Mouse (Mus musculus) forebrain, postnatal 0 days (tissue): Measurements from ENCODE around the gene Runx2. TPM values are rescaled to one million over a fixed set of nuclear protein-coding genes. Genes with fewer than 3 reads are reported as not detected.

ENCODE experiments used
- ATAC-seq: fragments of 200-750 bp; cut with Nextera tagmentation; 2 replicates; pipeline ENCODE4 v1.8.0; 2017; ENCODE audit warnings: mild to moderate bottlenecking, moderate library complexity
- DNase-seq: peaks from one replicate; pipeline ENCODE4 v3.0.0-alpha.2; 2015
- H3K27ac ChIP-seq: fragments of 300-500 bp; sonication (generic); 2 replicates; pipeline ENCODE4 v1.5.1; 2014; ENCODE audit warnings: low read depth, mild to moderate bottlenecking, antibody characterized with exemption, low read length, moderate library complexity, mixed read lengths
- H3K27me3 ChIP-seq: fragments of 300-500 bp; sonication (generic); 2 replicates; pipeline ENCODE4 v1.6.1; 2014; ENCODE audit warnings: mild to moderate bottlenecking, low read length, mixed read lengths; ENCODE audit not compliant: insufficient read depth
- H3K36me3 ChIP-seq: fragments of 300-500 bp; sonication (generic); 2 replicates; pipeline ENCODE4 v1.6.1; 2014; ENCODE audit warnings: mild to moderate bottlenecking, moderate library complexity; ENCODE audit not compliant: insufficient read depth
- H3K4me1 ChIP-seq: fragments of 300-500 bp; sonication (generic); 2 replicates; pipeline ENCODE4 v1.6.1; 2014; ENCODE audit warnings: antibody characterized with exemption; ENCODE audit not compliant: insufficient read depth
- H3K4me2 ChIP-seq: fragments of 300-500 bp; sonication (generic); 2 replicates; pipeline ENCODE4 v1.6.1; 2014; ENCODE audit warnings: low read depth, mild to moderate bottlenecking, moderate library complexity
- H3K4me3 ChIP-seq: fragments of 300-500 bp; sonication (generic); 2 replicates; pipeline ENCODE4 v1.5.1; 2014; ENCODE audit warnings: low read depth, low read length, mixed read lengths
- H3K9ac ChIP-seq: fragments of 300-500 bp; sonication (generic); 2 replicates; pipeline ENCODE4 v1.6.1; 2014; ENCODE audit warnings: mild to moderate bottlenecking
- H3K9me3 ChIP-seq: fragments of 300-500 bp; sonication (generic); 2 replicates; pipeline ENCODE4 v1.6.1; 2016; ENCODE audit warnings: low read length
- CTCF ChIP-seq: sonication (generic); IDR thresholded peaks from 2 replicates; pipeline ENCODE4 v1.5.1; 2016; ENCODE audit warnings: antibody characterized with exemption, control low read depth, low read depth
- WGBS: fragments of 180-500 bp; shearing (Covaris S2); extraction: QIAGEN DNeasy Blood & Tissue Kit; methylation state at CpG from one replicate; pipeline ENCODE4 v1.1.7; 2014; 5-methylcytosine and 5-hydroxymethylcytosine counted together
- polyA plus RNA-seq: library from polyadenylated mRNA; unstranded; fragments of >200 nt; fragmentation: Nextera tagmentation; extraction: Ambion mirVana; gene quantifications from 2 replicates; pipeline ENCODE4 v1.2.1, GENCODE M21; 2015
- total RNA-seq: library from RNA; depleted of rRNA; stranded (reverse); fragments of >200 nt; gene quantifications from 2 replicates; pipeline ENCODE4 v1.2.3, GENCODE M21; 2014

Gene Runx2
- total and polyA plus RNA-seq, 2 experiments from 2014 or later = 0.77 to 5.7 TPM

DNA sequence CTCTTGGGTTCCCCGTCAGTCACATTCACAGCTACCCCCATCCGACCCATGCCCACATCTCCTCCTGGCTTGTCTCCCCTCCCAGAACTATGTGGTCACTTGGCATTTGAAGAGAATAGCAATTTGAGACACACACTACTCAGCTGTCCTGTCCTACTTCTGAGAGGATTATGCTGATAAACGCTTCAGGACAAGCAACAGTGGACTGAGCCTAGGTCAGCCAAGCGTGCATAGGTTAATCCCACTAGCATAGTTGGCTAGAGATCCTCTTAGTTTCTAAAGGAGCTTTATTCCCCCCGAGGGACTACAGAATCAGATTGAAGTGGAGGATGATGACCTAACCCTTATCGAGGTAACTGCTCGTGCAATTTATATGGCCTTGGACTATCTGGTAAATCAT, 162.5 kb downstream of the Runx2 start:
- DNase-seq = no peak
- Histone ChIP-seq H3K27me3 (no peaks in the 10 kb centered on the region), H3K9ac (no peak overlapping the region), H3K4me3 (no peak overlapping the region), H3K27ac (no peak overlapping the region), H3K4me2 (no peak overlapping the region), H3K4me1 (no peaks in the 10 kb centered on the region), H3K36me3 (no peaks in the 10 kb centered on the region), H3K9me3 (no peaks in the 10 kb centered on the region)
- WGBS = 60% methylated on average over 7 of the region's 7 CpGs
- ATAC-seq = no peak
- TF ChIP-seq CTCF = no peak

DNA sequence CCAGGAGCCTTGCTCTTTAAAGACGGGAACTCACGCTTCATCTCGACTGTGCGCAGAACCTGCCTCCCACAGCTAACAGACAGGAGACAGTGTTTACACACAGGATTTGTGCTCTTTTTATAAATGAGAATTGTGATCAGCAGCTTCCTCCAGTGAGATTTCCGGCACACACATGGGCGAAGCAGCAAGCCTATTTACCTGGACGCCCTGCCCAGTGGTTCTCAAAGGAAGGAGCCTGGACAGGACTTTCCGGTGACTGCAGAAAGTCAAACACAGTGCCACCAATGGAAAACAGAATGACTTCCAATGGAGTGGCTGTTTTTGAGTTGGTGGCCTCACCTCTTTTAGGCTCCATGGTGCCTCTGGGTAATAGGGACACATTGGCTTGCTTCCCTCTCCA, 163.0 kb downstream of the Runx2 start:
- no peaks in the 10 kb centered on the region for H3K36me3 ChIP-seq
- no peaks in the 10 kb centered on the region for H3K9me3 ChIP-seq
- ATAC-seq (no peak), DNase-seq (no peak)
- TF ChIP-seq CTCF = no peak
- no peaks in the 10 kb centered on the region for H3K4me1 ChIP-seq
- no peaks in the 10 kb centered on the region for H3K27me3 ChIP-seq
- no peak overlapping the region for H3K4me2 ChIP-seq
- no peak overlapping the region for H3K4me3 ChIP-seq
- no peak overlapping the region for H3K9ac ChIP-seq
- H3K27ac ChIP-seq = no peak overlapping the region
- 88% methylated on average over 8 of the region's 8 CpGs for WGBS

DNA sequence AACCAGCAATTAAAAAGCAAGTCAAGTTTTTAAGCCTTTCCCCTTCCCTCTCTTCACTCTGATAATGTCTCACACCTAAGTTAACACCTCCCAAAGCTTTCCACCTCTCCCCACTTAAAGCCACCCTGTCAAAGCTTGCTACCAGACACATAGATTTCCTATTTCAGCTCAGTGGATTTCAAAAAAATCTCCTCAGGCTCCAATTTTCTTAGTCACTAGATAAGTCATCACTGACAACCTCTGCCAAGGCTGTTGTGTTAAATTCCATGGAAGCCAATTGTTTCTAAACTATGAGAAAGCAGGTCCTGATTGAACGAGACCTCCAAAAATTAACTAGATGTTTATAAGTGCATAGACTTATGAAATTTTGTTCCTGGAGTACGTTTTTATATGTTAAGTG, 164.2 kb downstream of the Runx2 start:
- H3K9me3 ChIP-seq = no peaks in the 10 kb centered on the region
- DNase-seq (no peak), ATAC-seq (no peak)
- no peaks in the 10 kb centered on the region for H3K27me3 ChIP-seq
- no peak overlapping the region for H3K4me2 ChIP-seq
- no peak overlapping the region for H3K27ac ChIP-seq
- 78% methylated on average over 2 of the region's 2 CpGs for WGBS
- H3K9ac ChIP-seq = no peak overlapping the region
- H3K36me3 ChIP-seq = no peaks in the 10 kb centered on the region
- TF ChIP-seq CTCF = no peak
- H3K4me3 ChIP-seq = no peak overlapping the region
- no peaks in the 10 kb centered on the region for H3K4me1 ChIP-seq

DNA sequence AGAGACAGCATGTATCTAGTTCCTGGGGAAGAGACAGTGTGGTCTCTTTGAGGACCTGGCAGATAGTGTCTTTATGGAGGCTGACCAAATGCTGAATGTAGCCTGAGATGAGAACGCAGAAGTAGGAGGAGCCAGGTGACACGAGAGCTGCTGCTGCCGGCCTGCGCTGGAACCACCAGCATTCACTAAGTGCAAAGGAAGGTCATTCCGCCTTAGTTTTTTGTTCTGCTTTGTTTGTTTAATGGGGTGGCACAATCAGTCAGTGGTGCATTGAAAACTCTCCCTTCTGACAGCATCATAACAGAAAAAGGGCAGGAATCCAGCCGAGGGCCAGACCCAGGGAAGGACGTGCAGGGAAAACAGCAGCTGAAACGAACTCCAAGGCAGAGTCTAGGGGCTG, 165.5 kb downstream of the Runx2 start:
- WGBS = 20% methylated on average over 8 of the region's 8 CpGs
- Histone ChIP-seq H3K27ac (no peak overlapping the region), H3K4me3 (no peak overlapping the region), H3K9ac (no peak overlapping the region), H3K9me3 (no peaks in the 10 kb centered on the region), H3K4me1 (no peaks in the 10 kb centered on the region), H3K27me3 (no peaks in the 10 kb centered on the region), H3K4me2 (no peak overlapping the region), H3K36me3 (no peaks in the 10 kb centered on the region)
- DNase-seq = no peak
- no peak for ATAC-seq
- TF ChIP-seq CTCF = no peak

DNA sequence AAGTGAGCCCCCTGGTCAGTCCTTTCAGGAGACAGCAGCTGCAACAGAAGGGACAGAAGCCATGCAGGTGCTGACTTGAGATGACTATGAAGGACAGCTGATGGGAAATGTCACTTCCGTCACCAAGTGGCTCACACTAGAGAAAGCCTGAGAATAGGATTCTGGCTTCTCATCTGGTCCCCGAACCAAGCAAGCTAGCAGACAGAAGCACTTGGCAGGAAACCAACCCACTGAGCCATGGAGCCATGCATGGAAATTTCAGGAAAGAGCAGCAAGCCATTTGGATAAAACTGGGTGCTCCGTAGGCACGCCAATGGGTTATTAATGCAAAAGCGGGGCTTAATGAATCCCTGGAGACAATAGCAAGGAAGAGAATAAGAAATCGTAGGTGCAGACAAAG, 166.7 kb downstream of the Runx2 start:
- H3K9me3 ChIP-seq = no peaks in the 10 kb centered on the region
- H3K27ac ChIP-seq = no peak overlapping the region
- TF ChIP-seq CTCF = no peak
- no peaks in the 10 kb centered on the region for H3K4me1 ChIP-seq
- H3K9ac ChIP-seq = no peak overlapping the region
- no peak overlapping the region for H3K4me3 ChIP-seq
- no peaks in the 10 kb centered on the region for H3K27me3 ChIP-seq
- no peaks in the 10 kb centered on the region for H3K36me3 ChIP-seq
- no peak overlapping the region for H3K4me2 ChIP-seq
- peak; percentile 47 for DNase-seq
- ATAC-seq = peak; percentile 45; the same call in 1 of the 2 replicates
- 45% methylated on average over 6 of the region's 6 CpGs for WGBS

DNA sequence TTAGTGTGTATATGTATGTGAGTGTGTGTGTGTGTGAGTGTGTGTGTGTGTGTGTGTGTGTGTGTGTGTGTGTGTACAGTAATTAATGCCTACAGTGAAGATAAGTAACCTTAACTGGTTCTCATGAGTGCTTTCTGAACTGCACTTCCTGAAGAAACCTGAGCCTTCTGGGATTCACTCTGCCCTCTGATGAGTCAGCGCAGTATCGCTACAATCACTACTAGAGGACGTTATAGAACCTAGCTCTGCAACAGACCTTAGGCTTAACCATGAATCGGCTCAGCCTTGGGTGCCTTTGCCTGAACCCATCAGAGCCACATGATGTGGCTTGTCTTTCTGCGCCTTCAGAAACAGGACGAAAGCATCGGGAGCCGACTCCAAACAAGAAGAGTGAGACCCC, 169.5 kb downstream of the Runx2 start:
- TF ChIP-seq CTCF = no peak
- Histone ChIP-seq H3K27ac (no peak overlapping the region), H3K4me3 (no peak overlapping the region), H3K9me3 (no peaks in the 10 kb centered on the region), H3K27me3 (no peaks in the 10 kb centered on the region), H3K4me1 (no peaks in the 10 kb centered on the region), H3K36me3 (no peaks in the 10 kb centered on the region), H3K9ac (no peak overlapping the region), H3K4me2 (no peak overlapping the region)
- ATAC-seq (no peak), DNase-seq (no peak)
- 96% methylated on average over 8 of the region's 8 CpGs for WGBS

DNA sequence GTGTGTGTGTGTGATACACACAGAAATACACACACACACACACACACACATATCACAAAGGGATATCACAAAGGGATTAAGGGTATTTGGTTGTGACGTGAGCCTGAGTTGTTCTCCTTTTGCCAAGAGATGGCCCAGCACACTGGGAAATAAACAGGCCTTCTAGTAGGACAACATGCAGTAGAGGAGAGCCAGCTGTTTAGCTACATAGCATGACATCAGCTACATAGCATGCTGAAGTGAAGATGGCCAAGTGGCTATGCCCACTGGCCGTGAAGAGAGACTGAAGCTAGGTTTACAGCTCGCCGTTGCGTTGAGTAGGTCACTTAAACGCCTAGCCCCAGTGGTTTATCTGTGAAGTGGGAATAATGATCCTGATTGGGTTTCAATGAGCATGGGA, 171.3 kb downstream of the Runx2 start:
- no peak for TF ChIP-seq CTCF
- H3K36me3 ChIP-seq = no peaks in the 10 kb centered on the region
- DNase-seq = no peak
- H3K4me3 ChIP-seq = no peak overlapping the region
- ATAC-seq = no peak
- H3K9ac ChIP-seq = no peak overlapping the region
- no peaks in the 10 kb centered on the region for H3K9me3 ChIP-seq
- no peaks in the 10 kb centered on the region for H3K27me3 ChIP-seq
- H3K27ac ChIP-seq = no peak overlapping the region
- H3K4me2 ChIP-seq = no peak overlapping the region
- 93% methylated on average over 6 of the region's 6 CpGs for WGBS
- no peaks in the 10 kb centered on the region for H3K4me1 ChIP-seq

DNA sequence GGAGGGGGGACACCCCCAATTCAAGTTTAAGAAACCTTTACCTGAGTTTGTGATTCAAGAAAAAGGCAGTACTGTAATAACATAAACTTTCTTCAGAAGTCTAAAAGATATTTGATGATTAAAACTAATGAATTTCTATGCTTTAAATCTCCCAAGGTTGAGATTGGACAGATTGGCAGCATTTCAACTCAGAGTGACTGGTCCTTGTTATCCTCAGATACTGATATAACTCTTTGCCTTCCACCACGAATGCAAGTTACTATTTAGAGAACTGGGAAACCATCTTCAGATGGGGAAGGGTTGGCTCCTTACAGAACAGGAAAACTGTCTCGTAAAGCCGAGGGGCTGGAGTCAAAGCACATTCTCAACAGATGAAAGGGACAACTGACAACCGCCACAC, 172.5 kb downstream of the Runx2 start:
- H3K9me3 ChIP-seq = no peaks in the 10 kb centered on the region
- H3K36me3 ChIP-seq = no peaks in the 10 kb centered on the region
- H3K4me1 ChIP-seq = no peaks in the 10 kb centered on the region
- no peak overlapping the region for H3K4me3 ChIP-seq
- no peak for ATAC-seq
- no peak overlapping the region for H3K4me2 ChIP-seq
- WGBS = 77% methylated on average over 4 of the region's 4 CpGs
- TF ChIP-seq CTCF = no peak
- no peak overlapping the region for H3K9ac ChIP-seq
- DNase-seq = no peak
- H3K27me3 ChIP-seq = no peaks in the 10 kb centered on the region
- no peak overlapping the region for H3K27ac ChIP-seq
